Mouse (Mus musculus): ENCODE data around the gene Ccr1. TPM values are rescaled to one million over a fixed set of nuclear protein-coding genes. Genes with fewer than 3 reads are reported as not detected.
"Not testable (repeated sequence)": the region's sequence is repeated elsewhere in the genome, so short reads cannot be mapped to it uniquely, and the experiment has no call there.

The Ccr1 gene
- polyA plus RNA-seq, 1 experiment from 2014 or later, result 0.76 TPM

DNA sequence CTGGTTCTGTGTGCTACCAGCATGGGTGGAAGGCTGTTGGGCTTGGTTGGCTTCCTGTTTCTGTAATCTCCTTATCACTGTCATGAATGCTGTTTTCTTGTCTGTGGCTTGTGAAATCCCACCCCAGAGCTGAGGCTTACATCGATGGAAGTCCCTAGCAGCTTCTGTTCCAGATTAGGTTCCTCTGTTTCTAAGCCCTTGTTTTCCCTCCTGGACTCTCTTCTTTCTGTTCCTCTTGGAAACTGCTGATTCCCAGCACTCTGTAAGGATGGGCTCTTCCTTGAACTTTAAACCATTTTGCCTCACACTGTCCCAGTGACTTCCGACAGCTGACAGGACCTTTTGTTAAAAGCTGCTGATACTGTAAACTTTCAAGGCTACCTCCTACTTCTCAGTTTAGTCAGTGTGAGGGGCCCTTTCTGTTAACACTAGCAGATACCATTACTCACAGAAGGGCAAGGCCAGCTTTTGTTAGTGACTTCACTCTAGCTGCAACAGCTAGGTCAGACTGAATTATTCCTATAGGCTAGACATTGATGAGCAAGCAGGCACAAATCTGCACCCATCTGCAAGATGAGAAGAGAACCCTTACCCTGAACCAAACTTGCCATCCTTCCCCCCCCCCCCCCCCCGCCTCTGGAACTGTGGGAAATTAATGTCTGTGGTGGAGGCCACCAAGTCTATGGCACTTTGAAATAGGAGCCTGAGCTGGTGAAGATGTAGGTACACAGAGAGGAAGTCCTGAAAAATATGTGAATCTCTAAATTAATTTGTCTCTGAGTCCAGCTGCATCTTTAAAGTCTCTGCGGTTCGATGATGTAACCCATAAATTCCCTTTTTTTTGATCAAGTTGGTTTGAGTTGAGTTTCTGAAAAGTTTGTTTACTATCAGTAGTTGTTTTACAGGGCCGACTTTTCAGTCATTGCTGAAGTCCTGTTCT lies 36.5 kb downstream of the Ccr1 start:
- no peak overlapping the region for H3K27ac ChIP-seq (ENCODE audit: low read depth, low read length)
- 77% methylated on average over 6 of the region's 6 CpGs for WGBS
- no peak overlapping the region for H3K4me2 ChIP-seq (ENCODE audit: low read length)
- no peaks in the 10 kb centered on the region for H3K4me1 ChIP-seq (ENCODE audit: control insufficient read depth, insufficient read depth, low read depth, low read length)
- no peak overlapping the region for H3K9ac ChIP-seq (ENCODE audit: low read depth, low read length)
- no peaks in the 10 kb centered on the region for H3K9me3 ChIP-seq (ENCODE audit: control insufficient read depth, low read length)
- ATAC-seq, result no peak
- H3K27me3 ChIP-seq (replicated peaks; ENCODE audit: control insufficient read depth, insufficient read depth, low read length), result no peaks in the 10 kb centered on the region
- H3K4me3 ChIP-seq (ENCODE audit: low read length), result no peak overlapping the region
- H3K36me3 ChIP-seq (ENCODE audit: control insufficient read depth, insufficient read depth, low read length), result no peaks in the 10 kb centered on the region

DNA sequence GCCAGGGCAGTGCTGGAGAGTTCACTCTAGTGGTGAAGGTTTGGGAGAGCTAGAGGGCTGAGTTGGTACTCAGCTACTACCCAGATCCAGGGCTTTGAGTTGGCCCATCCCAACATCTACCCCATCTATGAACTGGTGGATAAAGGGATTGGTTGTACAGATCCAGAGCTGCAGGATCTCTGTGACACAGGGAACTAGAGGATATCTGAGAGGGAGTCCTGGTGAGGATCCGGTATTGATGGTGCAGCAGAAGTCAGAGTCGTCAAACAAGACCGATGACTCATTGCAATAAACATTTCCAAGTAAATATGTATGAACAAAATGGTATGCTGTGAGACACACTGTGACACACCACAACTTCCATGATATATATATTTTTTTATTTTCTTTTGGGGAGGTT lies 37.6 kb downstream of the Ccr1 start:
- 92% methylated on average over 3 of the region's 3 CpGs for WGBS
- H3K4me1 ChIP-seq (ENCODE audit: control insufficient read depth, insufficient read depth, low read depth, low read length), result no peaks in the 10 kb centered on the region
- no peak overlapping the region for H3K9ac ChIP-seq (ENCODE audit: low read depth, low read length)
- H3K4me3 ChIP-seq (ENCODE audit: low read length), result no peak overlapping the region
- no peaks in the 10 kb centered on the region for H3K36me3 ChIP-seq (ENCODE audit: control insufficient read depth, insufficient read depth, low read length)
- no peak overlapping the region for H3K4me2 ChIP-seq (ENCODE audit: low read length)
- no peak overlapping the region for H3K27ac ChIP-seq (ENCODE audit: low read depth, low read length)
- no peaks in the 10 kb centered on the region for H3K27me3 ChIP-seq (replicated peaks; ENCODE audit: control insufficient read depth, insufficient read depth, low read length)
- ATAC-seq, result no peak
- H3K9me3 ChIP-seq (ENCODE audit: control insufficient read depth, low read length), result no peaks in the 10 kb centered on the region

DNA sequence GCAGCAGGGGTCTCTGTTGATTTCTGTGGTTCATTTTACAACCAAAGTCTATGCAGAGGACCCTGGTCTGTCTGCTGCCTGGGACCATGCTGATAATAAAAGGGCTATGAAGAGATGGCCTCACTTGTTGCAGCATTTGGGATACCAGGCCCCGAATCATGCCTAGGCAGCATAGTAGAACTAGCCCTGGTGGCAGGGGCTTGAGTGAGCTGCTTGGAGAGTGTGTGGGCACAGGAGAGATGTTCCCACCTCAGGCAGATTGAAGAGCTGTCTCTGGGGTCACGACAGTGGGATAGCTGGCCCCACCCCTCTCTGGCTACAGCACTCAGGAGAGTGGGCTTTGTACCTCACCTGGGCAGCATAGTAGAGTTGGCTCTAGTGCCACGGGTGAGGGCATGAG lies 38.0 kb downstream of the Ccr1 start:
- Histone ChIP-seq H3K4me2 (ENCODE audit: low read length) (no peak overlapping the region), H3K9ac (ENCODE audit: low read depth, low read length) (no peak overlapping the region), H3K27me3 (replicated peaks; ENCODE audit: control insufficient read depth, insufficient read depth, low read length) (no peaks in the 10 kb centered on the region), H3K4me3 (ENCODE audit: low read length) (no peak overlapping the region), H3K9me3 (ENCODE audit: control insufficient read depth, low read length) (no peaks in the 10 kb centered on the region), H3K36me3 (ENCODE audit: control insufficient read depth, insufficient read depth, low read length) (no peaks in the 10 kb centered on the region), H3K27ac (ENCODE audit: low read depth, low read length) (no peak overlapping the region), H3K4me1 (ENCODE audit: control insufficient read depth, insufficient read depth, low read depth, low read length) (no peaks in the 10 kb centered on the region)
- 85% methylated on average over 3 of the region's 3 CpGs for WGBS
- no peak for ATAC-seq

DNA sequence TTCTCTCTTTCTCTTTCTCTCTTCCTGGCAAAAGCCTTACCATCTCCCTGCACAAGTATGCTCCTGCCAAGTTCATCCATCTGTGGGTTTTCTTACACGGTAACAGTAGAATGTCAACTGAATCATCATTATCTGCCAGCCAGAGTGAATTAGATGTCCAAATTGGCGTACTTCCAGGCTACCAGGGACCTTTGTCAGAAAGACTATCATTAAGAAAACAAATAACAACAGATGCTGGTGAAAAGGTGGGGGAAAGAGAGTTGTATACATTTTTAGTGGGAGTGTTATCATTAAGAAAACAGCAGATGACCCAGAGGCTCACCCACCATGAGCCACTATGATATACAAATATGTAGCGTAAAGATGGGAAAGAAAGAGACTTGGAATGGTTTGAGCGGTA lies 38.6 kb downstream of the Ccr1 start:
- no peaks in the 10 kb centered on the region for H3K9me3 ChIP-seq (ENCODE audit: control insufficient read depth, low read length)
- no peaks in the 10 kb centered on the region for H3K36me3 ChIP-seq (ENCODE audit: control insufficient read depth, insufficient read depth, low read length)
- H3K4me2 ChIP-seq (ENCODE audit: low read length), result no peak overlapping the region
- no peaks in the 10 kb centered on the region for H3K27me3 ChIP-seq (replicated peaks; ENCODE audit: control insufficient read depth, insufficient read depth, low read length)
- H3K27ac ChIP-seq (ENCODE audit: low read depth, low read length), result no peak overlapping the region
- 77% methylated on average over 4 of the region's 4 CpGs for WGBS
- H3K9ac ChIP-seq (ENCODE audit: low read depth, low read length), result no peak overlapping the region
- no peak for ATAC-seq
- no peaks in the 10 kb centered on the region for H3K4me1 ChIP-seq (ENCODE audit: control insufficient read depth, insufficient read depth, low read depth, low read length)
- H3K4me3 ChIP-seq (ENCODE audit: low read length), result no peak overlapping the region

DNA sequence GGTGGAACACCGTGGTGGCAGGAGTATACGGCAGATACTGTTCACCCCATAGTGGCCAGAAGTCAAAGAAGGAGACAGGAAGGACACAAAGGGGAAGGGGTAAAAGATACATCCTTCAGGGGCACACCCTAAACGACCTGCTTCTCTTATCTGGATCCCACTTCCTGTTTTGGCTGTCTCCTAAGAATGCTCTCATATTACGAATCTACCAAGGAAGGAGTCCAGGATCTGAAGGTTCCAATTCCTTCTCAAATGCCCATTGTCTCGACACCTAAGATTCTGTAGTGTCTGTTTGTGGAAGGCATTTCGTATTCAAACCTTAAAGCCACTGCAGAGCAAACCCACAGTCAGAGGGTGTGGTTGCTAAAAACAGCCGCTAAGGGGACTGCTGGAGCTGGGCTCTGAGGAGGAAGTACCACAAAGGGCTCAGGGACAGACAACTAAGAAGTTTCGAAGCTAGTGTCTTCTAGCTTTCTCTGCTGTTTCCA lies 39.7 kb downstream of the Ccr1 start:
- no peak overlapping the region for H3K27ac ChIP-seq (ENCODE audit: low read depth, low read length)
- H3K4me1 ChIP-seq (ENCODE audit: control insufficient read depth, insufficient read depth, low read depth, low read length), result no peaks in the 10 kb centered on the region
- H3K27me3 ChIP-seq (replicated peaks; ENCODE audit: control insufficient read depth, insufficient read depth, low read length), result no peaks in the 10 kb centered on the region
- no peak overlapping the region for H3K4me3 ChIP-seq (ENCODE audit: low read length)
- no peaks in the 10 kb centered on the region for H3K9me3 ChIP-seq (ENCODE audit: control insufficient read depth, low read length)
- no peak overlapping the region for H3K4me2 ChIP-seq (ENCODE audit: low read length)
- H3K36me3 ChIP-seq (ENCODE audit: control insufficient read depth, insufficient read depth, low read length), result no peaks in the 10 kb centered on the region
- no peak for ATAC-seq
- 54% methylated on average over 8 of the region's 8 CpGs for WGBS
- H3K9ac ChIP-seq (ENCODE audit: low read depth, low read length), result no peak overlapping the region

DNA sequence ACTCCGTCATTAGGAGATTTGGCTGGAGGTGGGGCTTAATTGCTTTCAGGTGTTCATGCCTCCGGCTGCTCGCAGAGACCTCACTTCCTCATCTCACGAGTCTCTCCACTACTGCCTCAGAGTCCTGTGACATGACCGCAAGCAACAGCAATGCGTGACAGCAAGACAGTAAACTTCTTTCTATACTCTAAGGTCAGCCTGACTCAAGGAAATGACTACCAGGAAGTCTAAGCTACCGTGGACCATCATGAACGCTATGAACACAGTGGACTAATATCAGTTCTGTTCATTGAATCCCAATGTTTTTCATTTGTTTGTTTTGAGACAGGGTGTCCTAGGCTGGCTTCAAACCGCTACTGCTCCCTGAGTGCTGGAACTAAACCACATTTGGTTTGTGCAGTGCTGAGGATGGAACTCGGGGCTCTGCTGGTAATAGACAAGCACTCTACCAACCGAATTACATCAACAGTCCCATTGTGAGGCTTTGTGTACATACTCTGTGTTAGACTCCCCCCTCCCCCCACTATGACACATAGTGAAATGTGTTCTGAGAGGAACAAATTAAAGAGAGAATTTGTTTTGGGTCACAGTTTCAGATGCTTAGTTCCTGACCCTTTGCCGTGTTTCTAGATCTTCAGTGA lies 40.3 kb downstream of the Ccr1 start:
- Histone ChIP-seq H3K4me2 (ENCODE audit: low read length) (no peak overlapping the region), H3K27me3 (replicated peaks; ENCODE audit: control insufficient read depth, insufficient read depth, low read length) (no peaks in the 10 kb centered on the region), H3K9ac (ENCODE audit: low read depth, low read length) (no peak overlapping the region), H3K27ac (ENCODE audit: low read depth, low read length) (no peak overlapping the region), H3K36me3 (ENCODE audit: control insufficient read depth, insufficient read depth, low read length) (no peaks in the 10 kb centered on the region), H3K4me1 (ENCODE audit: control insufficient read depth, insufficient read depth, low read depth, low read length) (peaks cover 2% of the 10 kb centered on the region; the same call in 1 of the 2 replicates), H3K4me3 (ENCODE audit: low read length) (no peak overlapping the region), H3K9me3 (ENCODE audit: control insufficient read depth, low read length) (no peaks in the 10 kb centered on the region)
- 78% methylated on average over 12 of the region's 12 CpGs for WGBS
- no peak for ATAC-seq

DNA sequence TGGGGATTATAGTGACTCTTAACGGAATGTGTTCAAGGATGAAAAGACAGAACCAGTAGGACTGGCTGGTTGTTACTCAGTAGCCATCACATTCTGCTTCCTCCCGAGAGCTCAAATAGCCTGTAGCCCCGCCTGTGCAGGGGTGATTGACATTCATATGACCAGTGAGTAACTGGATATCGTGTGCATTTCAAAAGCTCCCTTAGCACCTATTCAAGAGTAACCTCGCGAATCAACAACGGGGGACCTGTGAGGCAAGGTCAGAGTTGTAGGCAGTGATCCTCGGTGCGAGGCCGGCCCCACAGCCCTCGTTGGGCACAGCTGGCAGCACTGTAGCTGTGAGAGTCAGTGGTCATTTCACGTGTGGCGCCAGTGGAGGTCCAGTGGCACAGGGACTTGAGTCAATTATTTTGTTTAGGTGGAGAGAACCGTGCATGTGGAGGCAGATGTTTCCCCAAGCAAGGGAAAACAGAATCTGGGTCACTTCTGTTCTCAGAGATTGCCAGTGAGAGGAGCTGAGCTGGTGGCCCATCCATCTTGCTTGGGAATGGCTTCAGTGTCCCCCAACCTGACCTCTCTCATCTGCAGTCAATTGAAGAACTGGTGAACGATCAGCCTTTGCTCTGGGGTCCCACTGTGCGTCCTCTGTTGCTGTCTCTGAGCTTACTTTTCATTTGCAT lies 41.1 kb downstream of the Ccr1 start:
- Histone ChIP-seq H3K4me3 (ENCODE audit: low read length) (no peak overlapping the region), H3K36me3 (ENCODE audit: control insufficient read depth, insufficient read depth, low read length) (no peaks in the 10 kb centered on the region), H3K27me3 (replicated peaks; ENCODE audit: control insufficient read depth, insufficient read depth, low read length) (no peaks in the 10 kb centered on the region), H3K4me2 (ENCODE audit: low read length) (no peak overlapping the region), H3K9ac (ENCODE audit: low read depth, low read length) (no peak overlapping the region), H3K9me3 (ENCODE audit: control insufficient read depth, low read length) (no peaks in the 10 kb centered on the region), H3K4me1 (ENCODE audit: control insufficient read depth, insufficient read depth, low read depth, low read length) (peaks cover 2% of the 10 kb centered on the region; the same call in 1 of the 2 replicates), H3K27ac (ENCODE audit: low read depth, low read length) (no peak overlapping the region)
- ATAC-seq, result no peak
- 63% methylated on average over 16 of the region's 16 CpGs for WGBS

DNA sequence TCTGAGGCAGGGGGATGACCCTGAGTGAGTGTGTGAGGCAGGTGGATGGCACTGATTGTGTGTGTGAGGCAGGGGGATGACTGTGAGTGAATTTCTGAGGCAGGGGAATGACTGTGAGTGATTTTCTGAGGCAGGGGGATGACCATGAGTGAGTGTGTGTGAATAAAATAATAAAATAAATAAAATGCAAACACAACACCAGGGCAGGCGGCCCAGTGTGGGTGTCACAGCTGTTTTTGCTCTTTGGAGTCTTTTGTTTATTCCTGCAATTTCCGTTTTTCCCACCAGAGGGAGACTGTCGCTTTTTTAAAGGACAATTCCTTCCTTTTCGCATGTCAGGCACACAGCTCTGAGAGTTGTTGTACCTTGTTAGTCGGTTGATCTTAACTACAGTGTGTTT lies 42.5 kb downstream of the Ccr1 start:
- not testable (repeated sequence) for ATAC-seq; H3K4me1 ChIP-seq (ENCODE audit: control insufficient read depth, insufficient read depth, low read depth, low read length); H3K27me3 ChIP-seq (replicated peaks; ENCODE audit: control insufficient read depth, insufficient read depth, low read length); H3K9me3 ChIP-seq (ENCODE audit: control insufficient read depth, low read length); H3K9ac ChIP-seq (ENCODE audit: low read depth, low read length); H3K27ac ChIP-seq (ENCODE audit: low read depth, low read length); H3K36me3 ChIP-seq (ENCODE audit: control insufficient read depth, insufficient read depth, low read length)
- Histone ChIP-seq H3K4me2 (ENCODE audit: low read length) (peak overlapping the region; percentile 54), H3K4me3 (ENCODE audit: low read length) (peak overlapping the region; percentile 59)
- 3% methylated on average over 5 of the region's 5 CpGs for WGBS

All from hindbrain, embryonic 16.5 days (tissue).